Mouse (Mus musculus) lung, adult 18-20 months (tissue): Measurements from ENCODE around the gene Mdm2.

Experiments used
- DNase-seq, 2 experiments: peaks; one replicate each; pipeline ENCODE4 v3.0.0; 2022; ENCODE audit warnings: mixed read lengths in 2 of 2

Gene Mdm2

DNA sequence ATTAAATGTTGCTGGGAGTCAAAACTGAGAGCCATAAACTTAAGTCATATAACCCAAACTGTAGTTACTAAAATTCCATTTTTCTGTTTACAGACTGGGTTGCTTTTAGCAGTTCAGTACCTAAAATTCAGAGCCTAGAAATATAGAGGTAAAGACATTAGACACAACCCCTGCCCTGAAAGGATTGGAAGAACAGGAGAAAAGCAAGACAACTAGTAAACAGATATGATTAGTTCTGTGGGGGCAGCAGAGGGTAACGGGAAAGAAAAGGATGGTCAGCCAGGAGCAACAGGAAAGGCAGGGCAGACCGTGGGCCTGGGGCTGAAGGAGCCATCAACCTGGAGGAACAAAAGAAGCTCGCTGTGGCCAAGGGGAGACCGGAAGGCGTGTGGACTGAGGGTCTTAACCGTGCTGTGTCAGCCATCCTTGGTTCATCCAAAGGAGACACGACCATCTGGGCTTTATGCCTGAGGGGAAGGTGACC lies 69.9 kb downstream of the Mdm2 start:
- DNase-seq = no peak

DNA sequence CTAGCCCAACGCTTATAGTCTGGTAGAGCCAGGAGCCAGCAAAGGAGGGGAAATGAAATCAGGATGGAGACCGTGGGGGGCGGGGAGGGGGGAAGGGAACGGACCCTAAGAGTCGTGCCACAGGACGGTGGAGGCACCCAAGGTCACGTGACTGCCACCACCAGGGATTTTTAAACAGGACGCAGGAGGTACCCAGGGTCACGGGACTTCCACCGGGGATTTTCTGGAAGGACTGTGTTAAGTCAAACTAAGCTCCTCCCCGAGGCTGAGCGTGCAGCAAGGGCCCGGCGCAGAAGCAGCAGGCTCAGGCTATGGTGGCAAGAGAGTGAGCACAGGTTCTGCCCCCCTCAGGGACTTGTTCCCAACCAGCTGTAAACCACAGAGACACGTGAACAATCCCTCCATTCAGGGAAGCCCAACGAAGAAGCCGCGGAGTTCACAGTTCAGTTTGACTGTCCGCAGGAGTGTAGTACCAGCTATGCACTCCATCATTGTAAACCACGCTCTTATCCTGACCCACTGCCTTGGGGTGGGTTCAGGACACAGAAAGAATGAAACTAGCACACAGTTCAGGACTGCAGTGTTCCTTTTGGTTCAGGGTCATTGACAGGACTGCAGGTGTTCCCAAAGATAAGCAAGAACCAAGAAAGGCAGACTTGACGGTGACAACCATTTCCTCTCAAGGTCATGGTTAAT lies 70.5 kb downstream of the Mdm2 start:
- no peak for DNase-seq

DNA sequence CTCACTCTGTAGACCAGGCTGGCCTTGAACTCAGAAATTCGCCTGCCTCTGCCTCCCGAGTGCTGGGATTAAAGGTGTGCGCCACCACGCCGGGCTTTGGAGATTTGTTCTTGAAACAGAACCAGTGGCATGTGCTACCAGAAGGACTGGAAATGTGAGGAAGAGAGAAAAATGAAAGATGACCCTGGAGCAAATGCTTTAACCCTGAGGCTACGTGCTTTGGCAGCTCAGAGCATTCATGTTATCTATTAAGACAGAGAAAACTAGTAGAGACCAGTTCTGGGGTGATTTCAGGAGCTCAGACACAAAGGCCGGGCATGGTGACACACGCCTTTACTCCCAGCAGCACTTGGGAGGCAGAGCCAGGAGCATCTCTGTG lies 71.3 kb downstream of the Mdm2 start:
- DNase-seq = no peak
